Mouse (Mus musculus): ENCODE measurements around the gene Wwc2.

GRCm38 (mm10) chr8:47967045-47967920, 23.4 kb downstream of the Wwc2 start:
- no peak for TF ChIP-seq POLR2A (IDR thresholded peaks at IDR 0.05; ENCODE audit: control insufficient read depth, low read depth, low read length)
- TF ChIP-seq CTCF (IDR thresholded peaks at IDR 0.05; ENCODE audit: control insufficient read depth, insufficient read depth, insufficient replicate concordance, low read depth, low read length): no peak
